Mouse (Mus musculus) thymus, postnatal 36 days (tissue): Measurements from ENCODE around the gene Cd300a.

ENCODE experiments used
- DNase-seq, 2 experiments: peaks; one replicate each; pipeline ENCODE4 v3.0.0; 2022; ENCODE audit warnings: mixed read lengths in 2 of 2

Gene Cd300a

GRCm38 (mm10) chr11:114912847-114913246 lies 23.0 kb downstream of the Cd300a start:
- DNase-seq: peak; percentile 25 to 33

- no peak for DNase-seq
Measured at GRCm38 (mm10) chr11:114914978-114915377, 25.1 kb downstream of the Cd300a start.

GRCm38 (mm10) chr11:114917120-114917519 lies 27.3 kb downstream of the Cd300a start:
- DNase-seq: no peak

GRCm38 (mm10) chr11:114922439-114922838 lies 32.6 kb downstream of the Cd300a start:
- DNase-seq: no peak

GRCm38 (mm10) chr11:114923961-114924360 lies 34.1 kb downstream of the Cd300a start:
- peak; percentile 40 to 47 for DNase-seq

- DNase-seq: no peak
Measured at GRCm38 (mm10) chr11:114929581-114929980, 39.7 kb downstream of the Cd300a start.

- DNase-seq: no peak
Measured at GRCm38 (mm10) chr11:114931041-114931440, 41.2 kb downstream of the Cd300a start.

GRCm38 (mm10) chr11:114933591-114933990 lies 43.8 kb downstream of the Cd300a start:
- DNase-seq: no peak

GRCm38 (mm10) chr11:114934144-114934543 lies 44.3 kb downstream of the Cd300a start, which contains the start of gene Cd300lb:
TSS of gene Cd300lb (minus strand) at chr11:114934386.
- DNase-seq: no peak
